Mouse (Mus musculus) MN1 (cell line): ENCODE results near the gene Clock.

Experiments used
- DNase-seq: peaks from one replicate; pipeline ENCODE4 v3.0.0-alpha.2; 2016; ENCODE audit warnings: low spot score

Gene Clock

DNA sequence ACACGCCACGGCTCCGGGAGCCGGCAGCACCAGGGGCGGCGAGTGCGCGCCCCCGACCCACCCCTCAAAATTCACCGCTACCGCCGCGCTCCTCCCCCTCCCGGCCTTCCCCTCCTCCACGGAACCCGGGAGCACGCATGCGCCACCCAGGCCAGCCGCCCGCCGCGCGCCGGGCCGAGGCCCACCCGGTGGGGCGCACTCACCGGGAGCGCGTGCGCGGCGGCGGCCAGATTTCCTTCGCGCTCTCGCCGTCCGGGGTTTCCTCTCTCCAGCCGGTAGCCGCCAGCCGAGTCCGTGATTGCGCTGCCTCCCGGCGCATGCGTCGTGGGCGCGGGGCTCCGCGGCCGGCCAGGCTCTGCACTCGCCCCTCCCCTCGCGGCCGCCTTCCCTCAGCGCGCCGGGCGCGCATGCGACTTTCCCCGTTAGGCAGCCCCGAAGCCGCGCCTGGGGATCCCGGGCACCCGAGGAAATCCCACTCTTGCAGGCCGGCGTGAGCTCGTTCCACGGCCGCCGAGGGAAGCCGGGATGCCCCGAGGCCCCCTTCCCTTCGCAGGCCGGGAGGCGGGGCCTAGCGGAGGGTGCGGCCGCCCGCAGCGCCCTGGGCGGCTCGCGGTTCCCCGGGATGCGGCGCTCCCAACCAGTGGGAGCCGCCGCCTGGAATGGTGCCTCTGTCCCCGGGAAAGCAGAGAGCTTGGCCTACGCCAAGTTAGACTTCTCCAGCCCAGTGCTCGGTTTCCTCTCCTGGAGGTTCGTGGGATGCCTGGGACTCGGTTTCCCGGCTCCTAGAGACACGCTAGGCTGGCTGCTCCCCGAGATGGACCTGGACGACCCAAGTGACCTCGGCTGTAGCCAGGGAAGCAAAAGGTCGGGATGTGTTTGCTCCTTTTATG, at the start of gene Clock:
Gene Clock, minus strand, starts transcription at position 341 of the 890 bp plus-strand sequence.
- peak; percentile 88 for DNase-seq

DNA sequence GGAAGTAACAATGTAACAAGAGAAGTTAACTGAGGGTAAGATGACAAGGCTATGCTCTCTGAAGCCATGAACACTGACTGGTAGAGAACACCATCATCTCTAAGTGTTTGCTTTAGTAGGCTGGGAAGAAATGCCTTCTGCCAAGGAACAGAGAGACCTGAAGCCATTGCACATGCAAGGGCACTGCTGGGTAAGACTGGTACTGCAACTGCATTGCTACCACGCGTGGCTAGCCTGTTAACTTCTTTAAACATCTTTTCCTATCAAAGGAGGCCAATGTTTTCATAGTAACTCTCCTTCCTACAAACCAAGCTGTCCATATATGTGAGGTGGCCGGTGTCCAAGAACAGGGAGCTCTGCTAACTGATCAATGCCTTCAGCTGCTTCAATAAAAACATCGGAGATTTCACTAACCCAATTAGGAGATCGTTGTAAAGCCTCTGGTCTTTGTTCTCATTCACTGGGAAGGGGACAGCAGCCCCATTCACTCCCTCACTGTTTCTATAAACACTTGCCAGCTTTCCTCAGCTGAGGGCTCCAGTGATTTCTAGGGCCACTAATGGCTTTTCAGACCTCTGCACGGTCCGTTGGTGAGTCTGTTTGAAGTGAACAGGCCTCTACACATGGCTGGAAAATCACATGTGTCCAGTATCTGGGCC, 47.5 kb upstream of the Clock start:
- no peak for DNase-seq

GRCm38 (mm10) chr5:76351537-76351936, 46.9 kb upstream of the Clock start:
- no peak for DNase-seq

DNA sequence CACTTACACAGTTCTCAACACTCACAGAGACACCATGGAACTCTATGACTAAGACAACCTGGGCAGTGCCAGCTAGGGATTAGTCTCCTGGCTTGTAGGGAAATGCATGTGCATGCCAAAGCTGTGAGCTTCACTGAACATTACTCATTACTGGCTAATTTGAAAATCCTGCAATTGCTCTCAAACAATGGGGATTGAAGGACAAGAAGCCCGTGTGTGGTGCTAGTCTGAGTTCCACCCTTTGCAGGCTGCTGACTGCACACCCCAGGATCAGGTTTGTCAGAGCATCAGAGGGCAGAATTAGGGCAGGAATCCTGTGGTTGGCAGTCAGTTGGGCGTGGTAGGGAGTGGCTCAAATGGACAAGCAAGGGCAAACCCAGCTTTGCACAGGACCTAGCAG, 41.5 kb upstream of the Clock start:
- DNase-seq: no peak

DNA sequence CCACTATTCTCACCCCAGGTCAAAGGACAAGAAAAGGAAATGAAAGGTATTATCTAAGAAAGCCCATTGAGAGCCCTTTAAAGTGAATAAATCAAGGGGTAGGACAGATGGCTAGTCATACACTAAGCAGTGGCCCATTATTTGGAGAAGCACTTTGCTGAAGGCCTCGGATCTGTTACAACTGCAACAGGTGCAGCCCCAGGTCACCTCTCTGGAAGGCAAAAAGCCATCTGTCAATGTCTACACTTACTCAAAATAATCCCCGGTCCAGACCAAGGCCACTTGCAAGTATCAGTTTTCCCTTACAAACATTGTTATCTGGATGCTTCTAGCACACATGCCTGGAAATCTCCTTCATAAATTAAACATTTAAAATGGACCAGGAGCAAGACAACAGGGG, 36.3 kb upstream of the Clock start:
- DNase-seq: no peak

GRCm38 (mm10) chr5:76337100-76337499, 32.5 kb upstream of the Clock start:
- no peak for DNase-seq

DNA sequence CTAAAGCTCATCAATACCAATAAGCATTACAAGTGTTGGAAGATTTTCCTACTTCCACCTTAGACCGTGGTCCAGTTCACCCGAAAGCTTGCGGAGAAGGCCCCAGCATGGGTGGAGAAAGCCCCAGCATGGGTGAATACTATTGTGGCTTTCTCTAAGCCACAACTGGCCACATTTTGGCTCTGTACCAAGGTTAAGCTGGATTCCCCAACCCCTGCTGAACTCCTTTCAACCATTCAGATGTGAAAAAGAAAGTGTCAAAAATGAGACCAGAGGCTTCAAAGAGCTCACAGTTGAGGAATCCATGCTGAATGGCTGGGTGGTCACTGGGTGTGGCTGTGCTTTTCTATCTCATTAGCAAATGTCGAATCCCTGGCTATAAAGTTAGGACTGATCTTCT, 29.2 kb upstream of the Clock start:
- DNase-seq: no peak

DNA sequence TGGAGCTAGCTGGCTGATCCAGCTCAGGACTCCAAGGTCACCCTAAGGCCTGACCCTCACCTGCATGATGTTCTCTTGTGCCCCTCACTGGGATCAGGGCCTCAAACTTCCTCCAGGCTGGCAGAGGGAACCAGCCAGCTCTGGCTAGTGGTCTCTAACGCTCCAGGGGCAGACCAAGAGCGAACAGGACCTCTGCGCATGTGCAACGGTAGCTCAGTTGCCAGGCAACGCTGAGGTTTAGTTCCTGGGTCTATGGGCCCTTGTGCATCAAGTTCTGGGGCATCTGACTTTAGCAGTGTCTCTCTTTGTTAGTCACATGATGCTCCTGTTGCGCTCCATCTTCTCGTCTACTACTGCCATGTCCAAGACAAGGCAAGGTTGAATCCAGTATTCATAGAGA, 26.4 kb upstream of the Clock start, which contains the start of gene Pdcl2:
Gene Pdcl2, minus strand, starts transcription at position 204 of the 400 bp plus-strand sequence.
- DNase-seq: no peak

DNA sequence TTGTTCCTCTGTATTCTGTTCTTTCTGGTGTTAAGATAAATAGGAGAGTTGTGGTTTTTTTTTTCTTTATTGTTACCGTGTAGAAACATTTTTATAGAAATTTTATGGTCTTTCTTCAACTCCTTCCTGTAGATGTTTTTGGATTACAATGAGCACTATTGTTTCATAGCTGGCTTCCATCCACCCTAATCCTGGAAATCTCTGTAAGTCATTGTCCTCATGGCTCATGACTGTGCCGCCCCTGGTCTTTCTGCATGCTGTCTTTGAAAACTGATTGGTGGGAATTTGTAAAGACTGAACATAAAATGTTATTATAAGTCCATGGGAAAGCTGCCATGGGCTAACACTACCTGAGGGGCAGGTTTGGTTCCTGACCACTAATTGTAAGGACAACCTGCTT, 22.7 kb upstream of the Clock start:
- no peak for DNase-seq

- no peak for DNase-seq
Measured at GRCm38 (mm10) chr5:76325113-76325512, 20.5 kb upstream of the Clock start.

DNA sequence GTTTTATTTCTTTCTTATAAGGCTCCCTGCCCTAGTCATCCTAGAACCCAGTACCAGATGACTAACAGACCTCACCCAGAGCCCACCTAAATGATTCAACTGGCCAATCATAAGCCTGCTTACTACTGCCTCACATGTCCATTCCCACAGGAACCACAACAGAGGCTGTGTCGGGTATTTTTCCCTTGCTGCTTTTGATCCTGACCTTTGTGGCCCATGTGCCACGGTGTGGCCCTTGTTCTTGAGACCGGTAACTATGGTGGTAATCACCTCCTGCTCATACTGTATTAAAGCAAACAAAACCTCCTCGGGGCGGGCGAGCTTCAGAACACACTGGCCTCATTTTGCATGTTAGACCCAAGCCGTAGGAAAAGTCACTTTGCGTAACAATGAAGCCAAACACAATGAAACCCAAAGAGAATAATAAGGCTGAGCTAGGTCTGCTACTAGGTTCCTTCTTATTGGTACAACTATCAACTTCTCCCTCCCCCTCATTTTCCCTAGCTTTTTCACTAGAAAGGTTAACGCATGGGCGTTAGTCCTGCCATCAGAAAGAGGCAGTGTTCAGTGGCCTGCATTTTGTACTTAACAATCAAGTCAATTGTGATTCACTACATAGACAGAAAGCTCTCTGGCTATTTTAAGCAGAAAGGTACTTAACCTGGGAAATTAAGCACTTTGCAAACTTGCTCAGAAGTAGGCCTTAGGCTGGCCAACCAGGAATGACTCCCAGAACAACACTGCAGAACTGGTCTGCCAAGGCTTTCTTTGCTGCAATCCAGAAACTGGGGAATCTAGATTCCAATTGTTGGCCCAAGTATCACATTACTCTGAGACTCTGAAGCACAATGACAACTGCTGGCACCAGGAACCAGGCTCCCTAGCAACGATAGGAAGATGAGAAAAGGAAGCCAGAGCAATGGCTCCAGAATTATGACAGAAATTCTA, 16.9 kb upstream of the Clock start:
- DNase-seq: no peak

GRCm38 (mm10) chr5:76308206-76308605, 3.6 kb upstream of the Clock start:
- DNase-seq: no peak

GRCm38 (mm10) chr5:76306261-76306660, 1.7 kb upstream of the Clock start:
- no peak for DNase-seq

- DNase-seq: peak; percentile 16
Measured at GRCm38 (mm10) chr5:76305616-76306015, 1.0 kb upstream of the Clock start.

- DNase-seq: peak; percentile 73
Measured at GRCm38 (mm10) chr5:76303745-76304451, 694 bp downstream of the Clock start.

DNA sequence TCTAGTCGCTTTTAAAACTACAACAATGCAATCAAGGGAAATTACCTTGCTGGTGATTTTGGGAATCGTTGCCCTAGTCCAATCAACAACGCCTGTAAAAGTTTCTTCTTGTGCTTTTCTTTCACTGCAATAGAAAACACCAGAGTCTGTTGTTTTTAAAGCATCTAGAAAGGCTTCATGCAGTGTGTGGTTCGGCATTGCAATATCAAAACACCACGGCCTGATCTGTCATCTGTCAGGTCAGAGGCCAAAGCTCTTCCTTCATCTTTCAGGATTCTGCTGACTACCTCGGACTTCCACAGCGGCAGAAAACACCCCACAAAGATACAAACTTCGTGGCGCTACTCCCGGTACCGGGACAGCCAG, 1.2 kb downstream of the Clock start:
- peak; percentile 37 for DNase-seq

- DNase-seq: peak; percentile 9
Measured at GRCm38 (mm10) chr5:76302009-76302408, 2.6 kb downstream of the Clock start.

GRCm38 (mm10) chr5:76289234-76289691, 15.3 kb downstream of the Clock start:
- no peak for DNase-seq

DNA sequence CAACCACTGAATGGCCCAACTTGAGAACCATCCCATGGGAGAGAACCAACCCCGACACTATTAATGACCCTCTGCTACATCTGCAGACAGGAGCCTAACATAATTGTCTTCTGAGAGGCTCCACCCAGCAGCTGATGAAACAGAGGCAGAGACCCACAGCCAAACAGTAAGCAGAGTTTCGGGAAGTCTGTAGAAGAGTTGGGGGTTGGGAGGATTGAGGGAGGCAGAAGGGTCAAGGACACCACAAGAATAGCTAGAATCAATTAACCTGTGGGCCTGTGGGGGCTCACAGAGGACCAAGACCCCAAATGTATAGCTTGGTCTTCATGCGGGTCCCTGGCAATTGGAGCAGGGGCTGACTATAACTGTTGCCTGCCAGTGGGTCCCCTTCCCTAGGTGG, 16.3 kb downstream of the Clock start:
- DNase-seq: no peak

DNA sequence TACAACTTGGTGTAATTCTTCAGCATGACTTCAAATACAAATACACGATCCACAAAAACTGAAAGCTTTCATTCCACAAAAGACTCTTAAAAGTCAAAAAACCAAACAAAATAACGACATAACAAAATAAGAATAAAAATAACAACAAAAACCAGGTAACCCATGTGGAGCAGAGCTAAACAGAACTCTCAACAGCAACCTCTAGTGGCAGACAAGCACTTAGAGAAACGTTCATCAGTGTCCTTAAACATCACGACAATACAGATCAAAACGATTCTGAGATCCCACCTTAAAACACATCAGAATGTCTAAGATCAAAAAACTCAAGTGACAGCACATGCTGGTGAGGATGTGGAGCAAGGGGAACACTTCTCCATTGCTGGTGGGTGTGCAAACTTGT, 17.5 kb downstream of the Clock start:
- no peak for DNase-seq

DNA sequence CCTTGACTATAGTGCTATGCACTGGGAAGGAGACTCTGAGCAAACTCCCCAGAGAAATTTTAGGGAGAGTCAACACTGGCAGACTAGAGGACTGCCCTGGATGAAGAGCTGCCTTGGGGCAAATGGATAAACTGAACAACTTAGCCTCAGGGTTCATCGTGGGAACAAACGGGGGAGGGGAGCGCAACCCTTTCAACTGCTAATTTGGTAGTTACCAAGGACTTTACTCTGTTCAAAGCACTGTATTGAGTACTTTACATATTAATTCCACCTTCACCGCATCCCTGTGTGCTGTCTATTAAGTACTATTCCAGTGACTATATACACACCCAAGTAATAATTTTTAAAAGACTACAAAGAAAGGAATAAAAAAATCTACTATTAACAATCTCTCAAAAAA, 18.9 kb downstream of the Clock start:
- DNase-seq: no peak

DNA sequence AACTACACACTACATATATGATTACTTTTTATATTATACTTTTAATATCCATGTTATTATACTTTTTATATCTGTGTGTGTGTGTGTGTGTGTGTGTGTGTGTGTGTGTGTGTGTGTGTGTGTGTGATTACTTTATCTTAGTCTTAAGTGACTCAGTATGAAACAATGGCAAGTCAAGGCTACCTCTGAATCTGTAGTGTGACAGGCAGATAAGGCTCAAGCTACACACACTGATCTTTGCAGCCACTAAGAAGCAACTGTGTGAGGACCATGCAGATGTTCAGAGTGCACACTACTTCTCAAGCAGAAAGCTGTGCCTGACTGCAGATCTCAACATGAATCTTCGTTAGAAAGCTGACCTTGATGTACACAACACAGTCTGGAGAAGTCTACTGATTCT, 20.7 kb downstream of the Clock start:
- DNase-seq: no peak
